Mouse (Mus musculus): Measurements from ENCODE around the gene Gm21312. TPM values are rescaled to one million over a fixed set of nuclear protein-coding genes. Genes with fewer than 3 reads are reported as not detected.
"Not testable (repeated sequence)": the region's sequence is repeated elsewhere in the genome, so short reads cannot be mapped to it uniquely, and the experiment has no call there.

Gene Gm21312
- not detected for total RNA-seq (2021)

DNA sequence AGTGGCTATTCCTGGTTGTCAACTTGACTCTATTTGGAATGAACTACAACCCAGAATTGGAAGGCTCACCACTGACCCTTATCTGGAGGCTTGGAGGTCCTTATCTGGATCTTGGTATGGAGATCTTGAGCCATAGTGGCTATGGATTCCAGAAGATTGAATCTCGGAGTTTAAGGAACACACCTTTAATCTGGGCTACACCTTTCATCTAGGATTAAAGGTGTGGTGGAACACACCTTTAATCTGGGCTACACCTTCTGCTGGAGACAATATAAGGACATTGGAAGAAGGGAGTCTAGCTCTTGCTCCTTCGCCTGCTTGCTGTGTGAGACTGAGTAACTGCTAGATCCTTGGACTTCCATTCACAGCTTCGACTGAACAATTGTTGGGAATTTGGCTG lies at the start of gene Gm21312:
TSS of gene Gm21312 (plus strand) at position 301 of the 400 bp plus-strand sequence.
- DNase-seq; intact Hi-C loops (cut with DNase I): not testable (repeated sequence)

DNA sequence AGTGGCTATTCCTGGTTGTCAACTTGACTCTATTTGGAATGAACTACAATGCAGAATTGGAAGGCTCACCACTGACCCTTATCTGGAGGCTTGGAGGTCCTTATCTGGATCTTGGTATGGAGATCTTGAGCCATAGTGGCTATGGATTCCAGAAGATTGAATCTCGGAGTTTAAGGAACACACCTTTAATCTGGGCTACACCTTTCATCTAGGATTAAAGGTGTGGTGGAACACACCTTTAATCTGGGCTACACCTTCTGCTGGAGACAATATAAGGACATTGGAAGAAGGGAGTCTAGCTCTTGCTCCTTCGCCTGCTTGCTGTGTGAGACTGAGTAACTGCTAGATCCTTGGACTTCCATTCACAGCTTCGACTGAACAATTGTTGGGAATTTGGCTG lies 34.1 kb upstream of the Gm21312 start, which contains the start of gene Gm21293:
TSS of gene Gm21293 (plus strand) at position 301 of the 400 bp plus-strand sequence.
- intact Hi-C loops (cut with DNase I); DNase-seq: not testable (repeated sequence)

DNA sequence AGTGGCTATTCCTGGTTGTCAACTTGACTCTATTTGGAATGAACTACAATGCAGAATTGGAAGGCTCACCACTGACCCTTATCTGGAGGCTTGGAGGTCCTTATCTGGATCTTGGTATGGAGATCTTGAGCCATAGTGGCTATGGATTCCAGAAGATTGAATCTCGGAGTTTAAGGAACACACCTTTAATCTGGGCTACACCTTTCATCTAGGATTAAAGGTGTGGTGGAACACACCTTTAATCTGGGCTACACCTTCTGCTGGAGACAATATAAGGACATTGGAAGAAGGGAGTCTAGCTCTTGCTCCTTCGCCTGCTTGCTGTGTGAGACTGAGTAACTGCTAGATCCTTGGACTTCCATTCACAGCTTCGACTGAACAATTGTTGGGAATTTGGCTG lies 25.6 kb upstream of the Gm21312 start, which contains the start of gene Gm6763:
TSS of gene Gm6763 (plus strand) at position 301 of the 400 bp plus-strand sequence.
- DNase-seq; intact Hi-C loops (cut with DNase I): not testable (repeated sequence)

- intact Hi-C loops (cut with DNase I); DNase-seq: not testable (repeated sequence)
These were observed 17.1 kb upstream of the Gm21312 start, which contains the start of gene Gm8764 for GRCm38 (mm10) chr10:104159706-104160105. TSS of gene Gm8764 (plus strand) at chr10:104160006.

GRCm38 (mm10) chr10:104168215-104168614 lies 8.6 kb upstream of the Gm21312 start, which contains the start of gene Gm21304:
TSS of gene Gm21304 (plus strand) at chr10:104168515.
- intact Hi-C loops (cut with DNase I), result not testable (repeated sequence)

GRCm38 (mm10) chr10:104185233-104185632 lies 8.4 kb downstream of the Gm21312 start, which contains the start of gene Gm20765:
TSS of gene Gm20765 (plus strand) at chr10:104185533.
- intact Hi-C loops (cut with DNase I); DNase-seq: not testable (repeated sequence)

More at GRCm38 (mm10) chr10:104168215-104168614, 8.6 kb upstream of the Gm21312 start, which contains the start of gene Gm21304:
- not testable (repeated sequence) for DNase-seq

- intact Hi-C loops (cut with DNase I); DNase-seq: not testable (repeated sequence)
These were observed 16.9 kb downstream of the Gm21312 start, which contains the start of gene Gm4340 for GRCm38 (mm10) chr10:104193742-104194141. TSS of gene Gm4340 (plus strand) at chr10:104194042.

DNA sequence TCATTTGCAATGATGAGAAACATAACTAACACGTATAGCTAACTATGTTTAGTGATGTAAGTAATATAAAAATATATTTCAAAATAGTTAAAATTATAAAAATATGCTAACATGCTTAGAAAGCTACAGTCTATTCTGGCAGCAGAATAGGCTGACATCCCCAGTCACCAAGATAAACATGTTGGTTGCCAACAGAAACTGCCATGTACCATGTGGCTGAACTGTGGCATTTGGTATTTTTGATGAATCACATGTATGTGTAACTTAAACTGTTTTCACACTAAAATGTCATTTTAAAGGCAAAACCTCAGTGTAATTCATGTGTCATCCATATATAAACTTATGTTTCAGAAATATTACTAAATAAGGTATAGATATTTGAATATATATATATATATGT lies 32.8 kb downstream of the Gm21312 start:
- no peak for DNase-seq
- intact Hi-C loops (cut with DNase I), result no loop called here

GRCm38 (mm10) chr10:104210268-104210990 lies 33.6 kb downstream of the Gm21312 start:
- intact Hi-C loops (cut with DNase I), result no loop called here
- no peak for DNase-seq

DNA sequence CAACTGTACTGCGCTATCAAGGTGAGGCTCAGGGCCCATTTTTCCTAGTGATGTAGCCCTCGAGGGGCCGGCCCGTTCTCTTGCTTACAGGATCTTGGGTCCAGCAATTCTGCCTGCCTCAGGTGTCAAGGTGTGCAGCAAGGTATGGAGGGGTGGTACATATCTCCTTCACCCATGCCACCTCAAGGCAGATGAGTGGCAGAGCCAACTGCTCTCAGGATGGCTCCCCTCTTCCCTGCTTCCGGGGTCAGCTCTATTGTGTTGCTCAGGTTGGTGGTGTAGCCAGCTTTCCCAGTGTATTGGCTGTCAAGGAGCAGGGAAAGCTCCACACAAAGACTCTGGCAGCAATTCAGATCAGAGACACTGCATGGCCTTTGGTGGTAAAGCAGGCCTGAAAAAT lies 37.7 kb downstream of the Gm21312 start:
- intact Hi-C loops (cut with DNase I), result no loop called here
- DNase-seq, result no peak

DNA sequence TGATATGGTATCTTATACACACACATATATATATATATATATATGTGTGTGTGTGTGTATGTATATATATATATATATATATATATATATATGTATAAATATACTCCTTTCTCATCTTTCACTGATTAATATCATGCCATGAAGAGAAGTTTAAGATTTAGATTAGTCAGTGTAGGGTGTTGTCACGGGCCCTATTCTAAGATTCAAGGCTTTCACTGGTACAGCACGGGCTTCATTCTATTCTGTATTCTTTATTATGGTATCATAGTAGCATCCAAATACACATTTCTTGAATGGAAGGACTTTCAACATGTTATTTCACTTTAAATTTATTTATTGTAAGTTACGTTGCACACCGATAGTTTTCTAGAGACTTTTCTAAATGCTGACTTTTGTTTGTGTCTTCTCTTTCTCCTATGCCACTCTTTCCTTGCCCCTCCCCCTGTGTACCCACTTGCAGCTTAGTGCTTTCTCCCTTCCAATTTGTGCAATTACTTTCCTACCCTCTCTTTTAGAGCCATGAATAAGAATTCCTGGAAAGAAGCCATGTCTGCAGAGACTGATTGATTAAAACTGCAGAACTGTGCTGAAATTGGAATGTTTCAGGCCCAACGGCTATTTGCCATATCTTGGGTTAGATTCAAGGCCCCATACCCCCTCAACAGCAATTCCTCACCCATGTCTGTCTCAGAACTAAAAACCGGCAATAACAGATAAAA lies 43.6 kb downstream of the Gm21312 start:
- intact Hi-C loops (cut with DNase I), result no loop called here
- DNase-seq, result no peak

Other genes starting within 250 kb of the Gm21312 start
- not detected for gene Gm21293, start 34.0 kb upstream of the Gm21312 start, total RNA-seq (2021)
- gene Gm6763, start 25.5 kb upstream of the Gm21312 start, total RNA-seq (2021), result not detected
- not detected for gene Gm8764, start 17.0 kb upstream of the Gm21312 start, total RNA-seq (2021)
- not detected for gene Gm21304, start 8.5 kb upstream of the Gm21312 start, total RNA-seq (2021)
- not detected for gene Gm20765, start 8.5 kb downstream of the Gm21312 start, total RNA-seq (2021)
- gene Gm4340, start 17.0 kb downstream of the Gm21312 start, total RNA-seq (2021), result not detected

All from heart, postnatal 36 days (tissue).